Mouse (Mus musculus) thymus, adult 2 months (tissue): ENCODE data around the gene Insc.

Experiments used
- CTCF ChIP-seq: fragments of 200-500 bp; IDR thresholded peaks from 2 replicates; pipeline ENCODE4 v1.5.1; 2012; ENCODE audit warnings: mild to moderate bottlenecking, control low read depth, low read length, moderate library complexity, borderline replicate concordance; ENCODE audit not compliant: control insufficient read depth, poor library complexity, insufficient read depth; ENCODE audit errors: extremely low read depth
- POLR2A ChIP-seq: fragments of 200-500 bp; IDR thresholded peaks from 2 replicates; pipeline ENCODE4 v1.6.1; 2012; ENCODE audit warnings: mild to moderate bottlenecking, low read length, control low read depth, moderate library complexity; ENCODE audit not compliant: control insufficient read depth, poor library complexity, insufficient read depth; ENCODE audit errors: extremely low read depth

DNA sequence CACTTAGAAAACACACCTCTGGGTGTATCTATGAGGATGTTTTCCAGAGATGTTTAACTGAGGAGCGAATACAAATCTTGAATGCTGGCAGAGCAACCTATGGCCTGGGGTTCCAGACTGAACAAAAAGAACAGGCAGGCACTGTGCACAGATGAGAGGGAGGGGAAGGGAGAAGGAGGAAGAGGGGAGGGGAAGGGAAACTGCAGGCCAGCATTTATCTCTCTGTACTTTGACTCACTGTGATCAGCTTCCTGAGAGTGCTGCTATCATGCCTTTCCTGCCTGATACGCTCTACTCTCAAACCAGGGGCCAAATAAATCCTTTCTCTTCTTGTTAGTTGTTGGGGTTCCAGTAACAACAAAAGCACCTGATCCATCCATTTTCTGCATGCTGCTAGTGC, 110.7 kb downstream of the Insc start:
- TF ChIP-seq CTCF (no peak), POLR2A (no peak)
